Mouse (Mus musculus) limb, embryonic 13.5 days (tissue): ENCODE measurements around the gene Dzip1. TPM values are rescaled to one million over a fixed set of nuclear protein-coding genes. Genes with fewer than 3 reads are reported as not detected.

Experiments
- ATAC-seq: fragments of 200-750 bp; cut with Nextera tagmentation; 2 replicates; pipeline ENCODE4 v1.8.0; 2017; ENCODE audit warnings: low read depth, moderate number of reproducible peaks, moderate TSS enrichment; ENCODE audit not compliant: low FRiP score
- H3K27ac ChIP-seq: fragments of 300-500 bp; sonication (generic); 2 replicates; pipeline ENCODE4 v1.5.1; 2015; ENCODE audit warnings: inconsistent platforms, mild to moderate bottlenecking, moderate library complexity
- H3K27me3 ChIP-seq: fragments of 300-500 bp; sonication (generic); 2 replicates; pipeline ENCODE4 v1.6.1; 2015; ENCODE audit warnings: mild to moderate bottlenecking, inconsistent platforms
- H3K36me3 ChIP-seq: fragments of 300-500 bp; sonication (generic); 2 replicates; pipeline ENCODE4 v1.6.1; 2015; ENCODE audit warnings: inconsistent platforms, mild to moderate bottlenecking, moderate library complexity
- H3K4me1 ChIP-seq: fragments of 300-500 bp; sonication (generic); 2 replicates; pipeline ENCODE4 v1.6.1; 2015; ENCODE audit warnings: inconsistent platforms
- H3K4me2 ChIP-seq: fragments of 300-500 bp; sonication (generic); replicated peaks from 2 replicates; pipeline ENCODE4 v1.6.1; 2015; ENCODE audit warnings: inconsistent platforms, mild to moderate bottlenecking, moderate library complexity
- H3K4me3 ChIP-seq: fragments of 300-500 bp; sonication (generic); 2 replicates; pipeline ENCODE4 v1.5.1; 2015; ENCODE audit warnings: moderate library complexity, mild to moderate bottlenecking, inconsistent platforms
- H3K9ac ChIP-seq: fragments of 300-500 bp; sonication (generic); 2 replicates; pipeline ENCODE4 v1.6.1; 2015; ENCODE audit warnings: mild to moderate bottlenecking, inconsistent platforms
- H3K9me3 ChIP-seq: fragments of 300-500 bp; sonication (generic); 2 replicates; pipeline ENCODE4 v1.6.1; 2016; ENCODE audit warnings: inconsistent platforms
- WGBS: fragments of 180-500 bp; shearing (Covaris S2); methylation state at CpG from one replicate; pipeline ENCODE4 v1.1.7; 2015; 5-methylcytosine and 5-hydroxymethylcytosine counted together
- polyA plus RNA-seq: library from polyadenylated mRNA; unstranded; fragments of >200 nt; fragmentation: Nextera tagmentation; extraction: Ambion mirVana; gene quantifications from 2 replicates; pipeline ENCODE4 v1.2.1, GENCODE M21; 2015

Dzip1 gene
- polyA plus RNA-seq, 1 experiment from 2014 or later, result 31.5 TPM

GRCm38 (mm10) chr14:118864905-118865304, 60.4 kb downstream of the Dzip1 start:
- no peak overlapping the region for H3K4me3 ChIP-seq
- peaks cover 18% of the 10 kb centered on the region for H3K4me1 ChIP-seq
- no peak overlapping the region for H3K4me2 ChIP-seq
- 0 out of 2 replicates have a peak, but pooled peaks cover under 1% of the 10 kb centered on the region for H3K27me3 ChIP-seq
- no peaks in the 10 kb centered on the region for H3K9me3 ChIP-seq
- H3K9ac ChIP-seq, result no peak overlapping the region
- H3K36me3 ChIP-seq, result no peaks in the 10 kb centered on the region
- no peak for ATAC-seq
- WGBS, result 37% methylated on average over 4 of the region's 4 CpGs
- H3K27ac ChIP-seq, result no peak overlapping the region

DNA sequence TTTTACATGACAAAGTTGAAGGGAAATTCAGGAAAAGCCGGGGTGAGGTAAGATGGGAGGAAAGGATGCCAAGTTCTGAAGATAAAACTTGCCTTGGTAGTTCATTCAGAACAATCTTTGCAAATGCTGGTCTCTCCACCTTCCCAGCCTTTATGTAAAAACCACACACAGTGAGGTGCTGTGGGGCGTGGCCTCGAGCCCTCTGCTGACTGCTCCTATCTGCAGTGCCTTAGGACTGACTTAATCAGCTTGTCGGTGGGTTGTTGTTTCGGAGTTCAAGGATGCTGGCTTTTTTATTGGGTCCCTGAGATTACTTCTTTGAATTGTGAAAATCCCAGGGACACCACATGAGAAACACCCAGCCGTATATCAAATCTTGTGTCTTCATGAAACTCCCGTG, 63.0 kb downstream of the Dzip1 start:
- no peak overlapping the region for H3K9ac ChIP-seq
- H3K4me3 ChIP-seq, result no peak overlapping the region
- no peak for ATAC-seq
- no peaks in the 10 kb centered on the region for H3K9me3 ChIP-seq
- H3K27me3 ChIP-seq, result peaks cover 8% of the 10 kb centered on the region; the same call in 1 of the 2 replicates
- no peak overlapping the region for H3K4me2 ChIP-seq
- WGBS, result 51% methylated on average over 7 of the region's 7 CpGs
- H3K4me1 ChIP-seq, result peaks cover 18% of the 10 kb centered on the region
- H3K36me3 ChIP-seq, result no peaks in the 10 kb centered on the region
- no peak overlapping the region for H3K27ac ChIP-seq

DNA sequence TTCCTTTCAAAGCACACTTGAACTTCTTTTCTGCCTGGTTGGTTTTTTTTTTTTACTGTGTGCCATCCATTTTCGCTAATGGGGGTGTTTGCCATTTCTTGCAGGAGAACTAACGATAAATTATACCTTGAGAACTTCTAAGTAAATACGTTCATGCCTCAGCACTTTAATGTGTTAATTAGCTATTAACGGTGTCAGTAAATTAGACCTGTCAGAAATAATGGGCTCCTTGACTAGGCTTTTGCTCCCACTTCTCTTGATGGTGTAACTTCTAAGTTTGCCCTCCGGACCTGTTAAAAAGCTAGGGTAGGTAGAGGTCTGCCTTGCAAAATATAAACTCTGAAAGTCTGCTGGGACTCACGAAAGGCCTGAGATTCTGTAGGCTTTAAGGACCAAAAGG, 66.9 kb downstream of the Dzip1 start:
- WGBS, result 19% methylated on average over 6 of the region's 6 CpGs
- ATAC-seq, result no peak
- H3K4me1 ChIP-seq, result peaks cover 23% of the 10 kb centered on the region

DNA sequence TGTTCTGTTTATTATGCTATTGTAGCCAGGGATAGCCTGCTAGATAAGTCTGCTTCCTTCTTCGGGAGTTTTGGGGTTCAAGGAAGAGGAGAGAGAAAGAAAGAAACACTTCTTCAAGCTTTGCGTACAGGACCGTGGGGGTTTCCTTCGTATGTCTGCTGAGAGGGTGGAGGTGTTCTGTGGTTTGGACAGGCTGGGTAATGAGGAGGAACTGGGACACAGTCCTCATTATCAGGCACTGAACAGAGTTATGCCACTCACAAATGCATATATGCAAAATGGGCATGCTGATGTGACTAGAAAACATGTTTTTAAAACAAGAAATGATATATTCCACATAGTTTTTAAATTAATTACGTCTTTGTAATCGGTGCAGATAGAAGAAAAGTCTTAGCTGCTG, 68.7 kb downstream of the Dzip1 start:
- Histone ChIP-seq H3K36me3 (no peaks in the 10 kb centered on the region), H3K9me3 (no peaks in the 10 kb centered on the region), H3K9ac (no peak overlapping the region), H3K4me2 (no peak overlapping the region), H3K4me3 (no peak overlapping the region), H3K27ac (no peak overlapping the region), H3K27me3 (peaks cover 50% of the 10 kb centered on the region), H3K4me1 (peaks cover 23% of the 10 kb centered on the region)
- ATAC-seq, result no peak
- 86% methylated on average over 6 of the region's 6 CpGs for WGBS

More for the DNA sequence above, 66.9 kb downstream of the Dzip1 start:
- Histone ChIP-seq H3K9ac (no peak overlapping the region), H3K27me3 (peaks cover 42% of the 10 kb centered on the region), H3K4me3 (no peak overlapping the region), H3K4me2 (no peak overlapping the region), H3K36me3 (no peaks in the 10 kb centered on the region), H3K9me3 (no peaks in the 10 kb centered on the region), H3K27ac (no peak overlapping the region)

DNA sequence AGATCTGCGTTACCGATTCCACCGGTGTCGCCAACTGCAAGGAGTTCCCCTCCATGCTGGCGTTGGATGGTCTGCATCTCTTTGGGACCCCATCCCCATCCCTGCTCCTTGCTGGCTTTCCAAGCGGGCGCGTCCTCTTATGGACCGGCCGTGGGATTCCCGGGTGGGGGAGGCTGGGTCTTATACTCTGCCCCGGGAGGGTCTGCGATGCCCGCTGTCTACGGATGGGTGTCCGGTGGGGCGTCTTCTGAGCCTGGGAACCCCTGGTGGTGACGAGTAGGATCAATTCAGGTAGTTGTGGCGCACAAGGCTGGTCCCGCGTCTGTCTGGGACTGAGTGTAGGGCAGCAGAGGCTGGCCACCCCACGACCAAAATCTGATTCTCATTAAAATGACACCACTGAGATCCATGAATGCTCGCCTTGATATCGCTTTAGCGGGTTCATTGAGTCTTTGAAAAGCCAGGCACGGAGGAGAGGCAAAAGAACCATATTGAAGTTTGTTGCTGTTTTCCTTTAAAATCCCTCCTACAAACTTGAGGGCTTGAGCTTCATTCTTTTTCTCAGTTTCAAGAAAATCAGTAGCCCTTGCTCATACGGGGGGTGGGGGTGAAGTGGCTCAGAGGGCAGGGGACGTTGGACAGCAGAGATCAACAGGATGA, 70.0 kb downstream of the Dzip1 start:
- Histone ChIP-seq H3K9me3 (no peaks in the 10 kb centered on the region), H3K36me3 (no peaks in the 10 kb centered on the region), H3K4me3 (peak overlapping the region; percentile 59), H3K27ac (no peak overlapping the region), H3K4me1 (peaks cover 23% of the 10 kb centered on the region), H3K9ac (peak overlapping the region; percentile 69), H3K27me3 (peaks cover 50% of the 10 kb centered on the region), H3K4me2 (peak overlapping the region; percentile 97)
- 1% methylated on average over 28 of the region's 28 CpGs for WGBS
- ATAC-seq, result 0 out of 2 replicates have a peak, but pooled peaks have one; percentile 18

DNA sequence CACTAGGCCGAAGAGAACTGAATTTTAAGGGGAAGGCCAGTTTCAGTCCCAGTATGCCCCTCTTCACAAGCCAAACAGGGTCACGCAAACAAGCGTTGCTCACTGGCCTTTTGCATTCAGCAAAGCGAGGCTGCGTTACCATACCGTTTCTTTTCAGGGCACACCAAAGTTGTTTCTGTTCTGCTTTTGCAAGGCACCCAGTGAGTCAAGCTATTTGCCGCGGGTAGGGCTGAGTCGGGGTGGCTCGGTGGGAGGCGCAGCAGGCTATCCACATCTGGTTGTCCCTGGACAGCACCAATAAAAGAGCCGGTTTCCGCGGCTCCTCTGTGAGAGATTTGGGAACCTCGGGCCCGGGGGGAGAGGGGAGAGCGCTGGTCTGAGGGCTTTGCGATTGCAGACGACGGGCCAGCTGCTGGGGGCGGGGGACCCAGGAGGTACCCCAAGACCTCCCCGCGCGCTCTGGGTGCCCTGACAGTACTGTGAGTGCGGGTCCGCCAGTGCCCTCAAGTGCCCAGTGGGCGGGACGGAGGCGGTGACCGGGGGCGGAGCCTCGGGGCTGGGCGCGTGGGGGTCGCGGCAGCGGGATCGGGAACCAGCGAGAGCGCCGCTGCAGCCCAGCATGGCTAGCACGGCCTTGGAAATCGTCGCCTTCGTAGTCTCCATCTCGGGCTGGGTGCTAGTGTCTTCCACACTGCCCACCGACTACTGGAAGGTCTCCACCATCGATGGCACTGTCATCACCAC, 70.7 kb downstream of the Dzip1 start:
- Histone ChIP-seq H3K27ac (no peak overlapping the region), H3K9ac (peak overlapping the region; percentile 69), H3K4me1 (peaks cover 23% of the 10 kb centered on the region), H3K36me3 (no peaks in the 10 kb centered on the region), H3K4me2 (peak overlapping the region; percentile 97), H3K27me3 (peaks cover 45% of the 10 kb centered on the region), H3K9me3 (no peaks in the 10 kb centered on the region), H3K4me3 (peak overlapping the region; percentile 59)
- 1% methylated on average over 48 of the region's 48 CpGs for WGBS
- ATAC-seq, result peak; percentile 69

- H3K4me1 ChIP-seq, result peaks cover 15% of the 10 kb centered on the region
- H3K36me3 ChIP-seq, result no peaks in the 10 kb centered on the region
- H3K9me3 ChIP-seq, result no peaks in the 10 kb centered on the region
- no peak overlapping the region for H3K4me3 ChIP-seq
- H3K27me3 ChIP-seq, result peaks cover 35% of the 10 kb centered on the region
- WGBS, result 39% methylated on average over 6 of the region's 6 CpGs
- H3K4me2 ChIP-seq, result no peak overlapping the region
- ATAC-seq, result no peak
- H3K9ac ChIP-seq, result no peak overlapping the region
- H3K27ac ChIP-seq, result no peak overlapping the region
Measured at GRCm38 (mm10) chr14:118851496-118852107, 73.7 kb downstream of the Dzip1 start.

- Histone ChIP-seq H3K9me3 (no peaks in the 10 kb centered on the region), H3K4me1 (peaks cover 15% of the 10 kb centered on the region), H3K27ac (no peak overlapping the region), H3K4me2 (no peak overlapping the region), H3K9ac (no peak overlapping the region), H3K4me3 (no peak overlapping the region), H3K27me3 (peaks cover 29% of the 10 kb centered on the region), H3K36me3 (no peaks in the 10 kb centered on the region)
- WGBS, result 40% methylated on average over 4 of the region's 4 CpGs
- ATAC-seq, result no peak
Measured at GRCm38 (mm10) chr14:118850696-118851035, 74.6 kb downstream of the Dzip1 start.

DNA sequence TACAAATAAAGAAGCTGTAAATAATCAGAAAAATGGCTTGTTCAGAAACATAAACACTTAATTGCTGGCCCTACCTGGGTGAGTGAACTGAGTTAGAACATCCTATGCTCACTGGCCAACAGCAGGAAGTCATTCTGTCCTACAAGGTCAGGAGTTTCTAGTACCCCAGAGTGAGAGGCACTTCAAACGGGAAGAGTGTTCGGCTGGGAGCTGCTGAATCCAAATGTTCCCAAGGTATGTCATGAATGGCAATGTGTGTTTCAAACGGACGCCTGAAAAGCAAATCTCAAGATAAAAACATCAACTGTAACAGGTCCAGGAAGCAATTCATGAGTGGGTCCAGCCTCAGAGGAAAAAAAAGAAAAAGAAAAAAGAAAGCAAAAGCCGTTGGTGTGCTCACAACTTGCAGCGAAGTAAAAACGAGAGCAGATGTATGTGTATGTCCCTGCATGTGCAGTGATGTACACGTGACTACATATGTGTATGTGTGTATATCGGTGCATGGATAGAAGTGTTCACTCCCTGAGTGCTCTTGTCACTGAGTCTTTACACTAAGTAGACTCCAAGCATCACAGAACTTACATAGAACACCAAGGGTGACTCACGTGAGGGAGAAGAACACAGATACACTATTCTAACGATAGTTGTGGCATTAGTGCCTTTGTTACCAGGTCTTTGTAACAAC, 75.1 kb downstream of the Dzip1 start:
- WGBS, result 71% methylated on average over 11 of the region's 11 CpGs
- ATAC-seq, result no peak
- Histone ChIP-seq H3K4me1 (peaks cover 11% of the 10 kb centered on the region), H3K4me2 (no peak overlapping the region), H3K27me3 (peaks cover 25% of the 10 kb centered on the region), H3K9ac (no peak overlapping the region), H3K9me3 (no peaks in the 10 kb centered on the region), H3K27ac (no peak overlapping the region), H3K36me3 (no peaks in the 10 kb centered on the region), H3K4me3 (no peak overlapping the region)

- Histone ChIP-seq H3K9me3 (no peaks in the 10 kb centered on the region), H3K27me3 (peaks cover 7% of the 10 kb centered on the region; the same call in 1 of the 2 replicates), H3K36me3 (no peaks in the 10 kb centered on the region), H3K4me3 (no peak overlapping the region), H3K9ac (no peak overlapping the region), H3K4me1 (no peaks in the 10 kb centered on the region), H3K4me2 (no peak overlapping the region), H3K27ac (no peak overlapping the region)
- ATAC-seq, result no peak
- 72% methylated on average over 7 of the region's 7 CpGs for WGBS
Measured at GRCm38 (mm10) chr14:118848171-118848570, 77.1 kb downstream of the Dzip1 start.

DNA sequence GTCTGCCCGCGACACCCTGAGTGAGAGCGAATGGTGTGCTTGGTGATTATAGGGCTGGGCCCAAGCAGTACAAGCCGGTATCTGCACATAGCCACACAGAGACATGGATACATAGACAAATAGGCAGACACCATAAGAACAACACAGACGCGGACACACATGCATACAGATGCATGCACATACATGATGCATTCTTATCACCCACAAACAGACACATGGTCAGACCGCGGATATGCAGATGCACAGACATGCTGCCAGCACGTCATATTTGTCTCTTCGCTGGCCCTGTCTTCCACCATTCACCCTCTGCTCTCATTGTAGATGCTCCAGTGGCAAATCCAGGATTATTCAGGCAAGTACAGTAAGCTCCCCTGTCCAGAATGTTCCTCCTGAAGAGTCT, 78.4 kb downstream of the Dzip1 start:
- Histone ChIP-seq H3K27me3 (no peaks in the 10 kb centered on the region), H3K4me1 (no peaks in the 10 kb centered on the region), H3K9ac (no peak overlapping the region), H3K27ac (no peak overlapping the region), H3K4me3 (no peak overlapping the region), H3K36me3 (no peaks in the 10 kb centered on the region), H3K4me2 (no peak overlapping the region), H3K9me3 (no peaks in the 10 kb centered on the region)
- no peak for ATAC-seq
- 89% methylated on average over 10 of the region's 10 CpGs for WGBS

- 85% methylated on average over 3 of the region's 3 CpGs for WGBS
- Histone ChIP-seq H3K27ac (no peak overlapping the region), H3K4me3 (no peak overlapping the region), H3K27me3 (no peaks in the 10 kb centered on the region), H3K9ac (no peak overlapping the region), H3K9me3 (no peaks in the 10 kb centered on the region), H3K4me2 (no peak overlapping the region), H3K4me1 (no peaks in the 10 kb centered on the region), H3K36me3 (no peaks in the 10 kb centered on the region)
- no peak for ATAC-seq
Measured at GRCm38 (mm10) chr14:118842353-118842752, 82.9 kb downstream of the Dzip1 start.
